Mouse (Mus musculus) intestine, postnatal 0 days (tissue): Measurements from ENCODE around the gene Klk1b11. TPM values are rescaled to one million over a fixed set of nuclear protein-coding genes. Genes with fewer than 3 reads are reported as not detected.
"Not testable (repeated sequence)": the region's sequence is repeated elsewhere in the genome, so short reads cannot be mapped to it uniquely, and the experiment has no call there.

Experiments used
- ATAC-seq: fragments of 200-750 bp; cut with Nextera tagmentation; 2 replicates; pipeline ENCODE4 v1.8.0; 2017; ENCODE audit warnings: mild to moderate bottlenecking, moderate TSS enrichment, moderate library complexity
- H3K27ac ChIP-seq: fragments of 300-500 bp; sonication (generic); 2 replicates; pipeline ENCODE4 v1.5.1; 2014; ENCODE audit warnings: mild to moderate bottlenecking, low read depth, low read length, moderate library complexity
- H3K27me3 ChIP-seq: fragments of 300-500 bp; sonication (generic); replicated peaks from 2 replicates; pipeline ENCODE4 v1.6.1; 2014; ENCODE audit warnings: low read length, mixed read lengths; ENCODE audit not compliant: control insufficient read depth, insufficient read depth
- H3K36me3 ChIP-seq: fragments of 300-500 bp; sonication (generic); 2 replicates; pipeline ENCODE4 v1.6.1; 2014; ENCODE audit warnings: mild to moderate bottlenecking, moderate library complexity; ENCODE audit not compliant: control insufficient read depth, insufficient read depth
- H3K4me1 ChIP-seq: fragments of 300-500 bp; sonication (generic); replicated peaks from 2 replicates; pipeline ENCODE4 v1.6.1; 2014; ENCODE audit warnings: antibody characterized with exemption, low read length, mixed read lengths; ENCODE audit not compliant: control insufficient read depth, insufficient read depth
- H3K4me2 ChIP-seq: fragments of 300-500 bp; sonication (generic); replicated peaks from 2 replicates; pipeline ENCODE4 v1.6.1; 2014; ENCODE audit warnings: low read depth, mild to moderate bottlenecking, moderate library complexity
- H3K4me3 ChIP-seq: fragments of 300-500 bp; sonication (generic); 2 replicates; pipeline ENCODE4 v1.5.1; 2014; ENCODE audit warnings: low read depth, low read length
- H3K9ac ChIP-seq: fragments of 300-500 bp; sonication (generic); 2 replicates; pipeline ENCODE4 v1.6.1; 2014; ENCODE audit warnings: mild to moderate bottlenecking, low read depth, low read length
- H3K9me3 ChIP-seq: fragments of 300-500 bp; sonication (generic); 2 replicates; pipeline ENCODE4 v1.6.1; 2016; ENCODE audit warnings: mixed run types; ENCODE audit not compliant: control insufficient read depth
- CTCF ChIP-seq: sonication (generic); IDR thresholded peaks from 2 replicates; pipeline ENCODE4 v1.5.1; 2016; ENCODE audit warnings: low read depth, mild to moderate bottlenecking, control low read depth, antibody characterized with exemption, moderate library complexity
- WGBS: fragments of 180-500 bp; shearing (Covaris S2); extraction: QIAGEN DNeasy Blood & Tissue Kit; methylation state at CpG from one replicate; pipeline ENCODE4 v1.1.7; 2014; 5-methylcytosine and 5-hydroxymethylcytosine counted together
- polyA plus RNA-seq: library from polyadenylated mRNA; unstranded; fragments of >200 nt; fragmentation: Nextera tagmentation; extraction: Ambion mirVana; gene quantifications from 2 replicates; pipeline ENCODE4 v1.2.1, GENCODE M21; 2015

The Klk1b11 gene
- polyA plus RNA-seq: not detected in 2 replicates

GRCm38 (mm10) chr7:43995577-43995976 is at the start of gene Klk1b11:
TSS of gene Klk1b11 (plus strand) at chr7:43995877.
- H3K27me3 ChIP-seq, H3K4me1 ChIP-seq, H3K4me3 ChIP-seq, ATAC-seq, H3K9me3 ChIP-seq, H3K27ac ChIP-seq, H3K4me2 ChIP-seq, H3K36me3 ChIP-seq, H3K9ac ChIP-seq: not testable (repeated sequence)
- WGBS: 75% methylated on average over 4 of the region's 4 CpGs

DNA sequence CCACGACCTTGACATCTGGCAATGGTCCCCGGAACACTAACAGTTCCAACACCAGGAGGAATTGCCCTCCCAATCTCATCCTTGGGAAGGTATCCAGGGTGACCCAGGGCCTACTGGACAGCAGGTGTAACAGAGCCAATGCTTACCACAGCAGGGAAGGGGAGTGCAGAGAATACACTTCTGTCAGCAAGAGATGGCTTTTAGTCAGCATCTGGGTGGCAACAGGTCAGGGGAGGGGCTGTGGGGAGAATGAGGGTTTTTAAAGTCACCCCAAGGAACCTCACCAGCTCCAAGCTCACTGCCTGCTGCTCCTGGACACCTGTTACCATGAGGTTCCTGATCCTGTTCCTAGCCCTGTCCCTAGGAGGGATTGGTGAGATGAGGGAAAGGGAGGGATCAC is 45.3 kb upstream of the Klk1b11 start, which contains the start of gene Klk1b8:
Gene Klk1b8, plus strand, starts transcription at position 301 of the 400 bp plus-strand sequence.
- Histone ChIP-seq H3K9ac (no peak within 1 kb of the TSS), H3K4me3 (no peak within 1 kb of the TSS), H3K4me1 (no peaks in the 10 kb centered on the region), H3K9me3 (no peaks in the 10 kb centered on the region), H3K36me3 (no peaks in the 10 kb centered on the region), H3K27ac (no peak within 1 kb of the TSS), H3K4me2 (no peak within 1 kb of the TSS), H3K27me3 (no peaks in the 10 kb centered on the region)
- ATAC-seq: no peak
- 70% methylated on average over 2 of the region's 2 CpGs for WGBS
- no peak for TF ChIP-seq CTCF

DNA sequence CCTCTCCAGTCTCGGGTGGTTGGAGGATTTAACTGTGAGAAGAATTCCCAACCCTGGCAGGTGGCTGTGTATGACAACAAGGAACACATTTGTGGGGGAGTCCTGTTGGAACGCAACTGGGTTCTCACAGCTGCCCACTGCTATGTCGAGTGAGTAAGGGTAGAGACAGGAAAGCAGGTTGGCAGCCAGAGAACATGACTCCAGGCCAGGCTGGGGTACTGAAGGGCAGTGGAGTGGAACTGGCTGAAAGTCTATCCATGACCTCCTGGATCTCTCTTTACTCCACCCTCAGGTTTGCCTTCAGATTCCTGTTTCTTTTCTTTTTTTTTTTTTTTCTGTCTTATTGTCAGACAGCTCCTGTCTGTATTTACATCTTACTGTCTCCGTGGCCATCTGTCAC is 43.0 kb upstream of the Klk1b11 start:
- H3K4me2 ChIP-seq: no peak overlapping the region
- H3K27ac ChIP-seq: no peak overlapping the region
- no peaks in the 10 kb centered on the region for H3K4me1 ChIP-seq
- 68% methylated on average over 4 of the region's 4 CpGs for WGBS
- no peak overlapping the region for H3K4me3 ChIP-seq
- no peaks in the 10 kb centered on the region for H3K36me3 ChIP-seq
- ATAC-seq: no peak
- H3K9me3 ChIP-seq: no peaks in the 10 kb centered on the region
- no peaks in the 10 kb centered on the region for H3K27me3 ChIP-seq
- TF ChIP-seq CTCF: no peak
- H3K9ac ChIP-seq: no peak overlapping the region

GRCm38 (mm10) chr7:43966451-43966850 is 29.2 kb upstream of the Klk1b11 start, which contains the start of gene Klk1b1:
TSS of gene Klk1b1 (plus strand) at chr7:43966751.
- Histone ChIP-seq H3K4me3 (no peak within 1 kb of the TSS), H3K4me1 (no peaks in the 10 kb centered on the region), H3K27ac (no peak within 1 kb of the TSS), H3K27me3 (no peaks in the 10 kb centered on the region), H3K9me3 (no peaks in the 10 kb centered on the region), H3K9ac (no peak within 1 kb of the TSS), H3K36me3 (no peaks in the 10 kb centered on the region), H3K4me2 (no peak within 1 kb of the TSS)
- TF ChIP-seq CTCF: no peak
- 72% methylated on average over 3 of the region's 3 CpGs for WGBS
- ATAC-seq: no peak

DNA sequence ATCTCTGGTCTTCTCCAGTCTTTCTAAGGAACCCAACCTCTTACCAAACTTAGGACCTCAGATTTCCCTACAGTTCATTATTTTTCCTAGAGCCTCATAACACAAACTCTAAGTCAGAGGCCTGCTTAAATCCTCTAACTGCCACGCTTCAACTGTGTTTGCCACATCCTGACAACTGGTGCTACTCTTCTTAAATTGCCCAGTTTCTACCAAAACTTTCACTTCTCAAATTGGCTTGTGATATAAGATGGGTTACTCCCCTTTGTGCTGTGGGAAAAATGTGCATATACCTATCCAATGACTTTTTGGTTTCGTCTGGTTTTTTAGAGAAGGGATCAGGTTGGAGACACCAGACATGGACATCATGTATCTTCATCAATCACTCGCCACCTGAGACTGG is 28.6 kb upstream of the Klk1b11 start:
- no peak for ATAC-seq
- H3K36me3 ChIP-seq: no peaks in the 10 kb centered on the region
- no peak for TF ChIP-seq CTCF
- no peaks in the 10 kb centered on the region for H3K9me3 ChIP-seq
- H3K4me3 ChIP-seq: no peak overlapping the region
- H3K4me1 ChIP-seq: no peaks in the 10 kb centered on the region
- no peak overlapping the region for H3K4me2 ChIP-seq
- WGBS: 71% methylated on average over 3 of the region's 3 CpGs
- no peak overlapping the region for H3K27ac ChIP-seq
- H3K27me3 ChIP-seq: no peaks in the 10 kb centered on the region
- H3K9ac ChIP-seq: no peak overlapping the region

- no peaks in the 10 kb centered on the region for H3K36me3 ChIP-seq
- no peak overlapping the region for H3K27ac ChIP-seq
- no peak for ATAC-seq
- H3K9me3 ChIP-seq: no peaks in the 10 kb centered on the region
- no peaks in the 10 kb centered on the region for H3K27me3 ChIP-seq
- no peak overlapping the region for H3K4me3 ChIP-seq
- no peaks in the 10 kb centered on the region for H3K4me1 ChIP-seq
- no peak overlapping the region for H3K9ac ChIP-seq
- TF ChIP-seq CTCF: no peak
- no peak overlapping the region for H3K4me2 ChIP-seq
- 82% methylated on average over 2 of the region's 2 CpGs for WGBS
These were observed 28.1 kb upstream of the Klk1b11 start for GRCm38 (mm10) chr7:43967612-43968011.

GRCm38 (mm10) chr7:43975761-43976160 is 19.9 kb upstream of the Klk1b11 start, which contains the start of gene Klk1b9:
TSS of gene Klk1b9 (plus strand) at chr7:43976061.
- H3K9ac ChIP-seq, H3K27me3 ChIP-seq, H3K4me2 ChIP-seq, H3K4me1 ChIP-seq, ATAC-seq, H3K9me3 ChIP-seq, H3K27ac ChIP-seq, H3K4me3 ChIP-seq, H3K36me3 ChIP-seq: not testable (repeated sequence)
- 78% methylated on average over 1 of the region's 1 CpGs for WGBS
